Mouse (Mus musculus): ENCODE data around the gene Uvrag.

DNA sequence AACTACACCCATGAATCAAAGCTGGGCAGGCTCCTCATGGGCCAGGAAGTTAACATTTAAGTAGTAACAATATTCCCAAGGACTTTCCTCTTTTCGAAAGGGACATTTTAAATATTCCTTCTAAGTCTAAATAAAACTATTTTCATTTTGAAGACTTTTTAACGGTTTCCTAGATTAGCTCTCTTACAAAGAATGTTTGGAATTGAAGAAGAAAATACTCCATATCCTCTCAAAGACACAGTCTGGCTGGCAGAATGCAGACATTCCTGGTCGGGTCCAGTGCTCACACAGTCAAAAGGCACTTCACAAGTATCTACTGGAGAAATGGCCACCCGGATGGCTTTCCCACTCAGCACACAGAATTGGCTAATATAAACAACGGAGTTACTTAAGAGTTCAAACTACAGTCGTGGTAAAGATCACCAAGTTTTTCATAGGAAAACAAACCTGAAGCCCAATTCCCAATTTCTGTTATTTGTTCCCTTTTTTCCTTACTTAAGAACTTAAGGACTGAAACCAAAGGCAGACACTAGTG lies 9.1 kb downstream of the Uvrag start:
- no peak for TF ChIP-seq POLR2A (IDR thresholded peaks at IDR 0.05; ENCODE audit: control insufficient read depth, extremely low read depth, insufficient read depth, low read length, poor library complexity)
- no peak for TF ChIP-seq CTCF (IDR thresholded peaks at IDR 0.05; ENCODE audit: borderline replicate concordance, control insufficient read depth, extremely low read depth, insufficient read depth, low read length, poor library complexity)

All from thymus, adult 2 months (tissue).